Mouse (Mus musculus): ENCODE results near the gene Comt.

The Comt gene

GRCm38 (mm10) chr16:18430641-18431212, 4.1 kb upstream of the Comt start:
- no peak for DNase-seq

DNA sequence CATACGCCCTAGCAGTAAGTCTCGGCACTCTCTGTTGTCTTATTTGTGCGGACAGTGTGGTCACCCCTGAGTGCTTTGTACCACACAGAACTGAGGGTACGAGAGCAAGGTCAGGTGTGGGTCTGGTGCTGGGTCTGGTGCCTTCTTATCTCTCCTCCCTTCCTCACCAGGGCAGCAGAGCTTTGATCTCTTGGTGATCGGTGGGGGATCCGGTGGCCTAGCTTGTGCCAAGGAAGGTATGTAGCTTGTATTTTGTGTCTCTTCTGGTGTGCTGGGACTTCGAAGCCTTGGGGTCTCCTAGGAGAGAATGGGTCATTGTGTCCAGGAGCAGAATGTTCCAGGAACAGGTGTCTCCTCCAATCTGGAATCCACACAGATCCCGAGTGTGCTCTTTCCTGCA, 3.0 kb upstream of the Comt start:
- no peak for DNase-seq

DNA sequence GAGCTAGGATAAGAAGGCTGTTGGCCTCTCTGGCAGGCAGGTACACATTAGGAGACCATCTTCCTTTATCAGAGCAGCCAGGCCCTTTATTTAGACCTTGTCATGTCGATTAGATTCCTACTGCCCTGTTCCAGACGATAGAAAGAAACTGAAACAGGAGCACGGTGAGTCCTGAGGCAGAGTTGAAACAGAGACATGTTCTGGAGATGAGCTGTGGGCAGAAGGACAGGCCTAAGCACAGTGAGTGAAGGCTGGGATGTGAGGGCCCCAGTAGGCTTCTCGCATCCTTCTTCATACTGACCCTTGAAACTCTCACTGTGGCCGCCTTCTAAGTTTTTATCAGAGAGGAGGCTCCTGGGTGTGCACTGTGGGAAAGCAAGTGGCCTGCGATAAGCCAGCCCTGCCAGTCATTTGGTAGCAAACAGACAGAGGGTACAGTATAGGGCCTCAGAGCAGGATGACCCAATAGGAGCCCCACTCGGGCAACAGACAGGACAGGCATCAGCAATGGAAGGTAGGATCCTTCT, 1.9 kb upstream of the Comt start:
- DNase-seq = no peak

- DNase-seq = no peak
Observed at GRCm38 (mm10) chr16:18428011-18428515, 1.4 kb upstream of the Comt start.

DNA sequence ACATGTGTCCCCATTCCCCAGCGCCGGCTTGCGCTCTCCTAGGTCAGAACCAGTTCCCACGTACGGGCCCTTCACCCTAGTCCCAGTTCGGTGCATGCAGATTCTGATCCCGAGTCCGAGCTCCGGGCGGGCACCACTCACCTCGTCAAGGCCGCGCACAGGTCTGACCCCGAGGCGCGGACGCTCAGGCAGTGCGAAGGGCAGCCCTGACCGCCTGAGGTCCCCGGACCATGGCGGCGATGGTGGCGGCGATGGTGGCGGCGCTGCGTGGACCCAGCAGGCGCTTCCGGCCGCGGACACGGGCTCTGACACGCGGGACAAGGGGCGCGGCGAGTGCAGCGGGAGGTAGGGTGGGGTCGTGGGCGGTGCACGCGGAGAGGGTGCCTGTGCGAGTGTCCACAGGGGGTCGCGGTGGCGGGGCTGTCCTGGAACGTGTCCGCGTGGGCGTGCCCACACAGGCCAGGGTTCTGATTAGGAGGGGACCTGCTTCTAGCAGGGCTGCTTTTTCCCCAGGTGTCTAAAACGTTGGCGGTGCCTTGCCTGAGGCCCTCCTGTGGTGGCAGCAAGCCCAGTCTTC, 349 bp downstream of the Comt start, which contains the start of gene Txnrd2:
TSS of gene Txnrd2 (plus strand) at position 170 of the 577 bp plus-strand sequence.
- peak; percentile 79 for DNase-seq

DNA sequence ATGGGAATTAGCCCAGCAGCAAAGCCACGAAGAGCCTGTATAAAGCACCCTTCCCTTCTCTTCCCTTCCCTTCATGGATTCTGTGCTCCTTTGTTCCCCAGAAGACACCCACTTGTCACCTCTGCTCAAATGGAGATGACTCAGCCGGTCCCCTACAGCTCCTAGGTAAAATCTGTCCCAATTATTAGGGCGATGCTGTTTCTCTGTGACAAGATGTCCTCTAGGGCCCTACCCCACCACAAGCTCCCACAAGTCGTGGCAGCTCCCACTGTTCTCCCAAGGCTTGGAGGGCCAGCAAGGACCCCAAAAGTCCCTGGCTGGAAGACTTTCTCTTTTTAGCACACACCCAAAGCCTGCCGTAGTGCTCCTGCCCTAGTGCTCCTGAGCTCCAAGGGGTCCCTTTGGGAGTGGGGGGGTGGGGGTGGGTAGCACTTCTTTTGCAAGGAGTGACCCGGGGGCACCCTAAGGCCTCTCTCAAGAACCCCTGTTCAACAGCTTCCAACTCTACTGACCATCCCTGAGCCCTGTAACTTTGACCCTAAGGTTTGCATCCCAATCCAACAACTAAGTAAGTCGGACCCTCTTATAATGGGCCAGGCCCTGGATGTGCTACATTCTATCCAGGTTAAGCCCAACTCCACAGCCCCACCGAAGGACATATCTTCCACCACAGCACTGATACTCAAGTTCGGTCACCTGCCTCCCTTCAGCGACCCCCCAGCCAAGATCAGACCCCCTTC, 1.0 kb downstream of the Comt start:
- DNase-seq = no peak

DNA sequence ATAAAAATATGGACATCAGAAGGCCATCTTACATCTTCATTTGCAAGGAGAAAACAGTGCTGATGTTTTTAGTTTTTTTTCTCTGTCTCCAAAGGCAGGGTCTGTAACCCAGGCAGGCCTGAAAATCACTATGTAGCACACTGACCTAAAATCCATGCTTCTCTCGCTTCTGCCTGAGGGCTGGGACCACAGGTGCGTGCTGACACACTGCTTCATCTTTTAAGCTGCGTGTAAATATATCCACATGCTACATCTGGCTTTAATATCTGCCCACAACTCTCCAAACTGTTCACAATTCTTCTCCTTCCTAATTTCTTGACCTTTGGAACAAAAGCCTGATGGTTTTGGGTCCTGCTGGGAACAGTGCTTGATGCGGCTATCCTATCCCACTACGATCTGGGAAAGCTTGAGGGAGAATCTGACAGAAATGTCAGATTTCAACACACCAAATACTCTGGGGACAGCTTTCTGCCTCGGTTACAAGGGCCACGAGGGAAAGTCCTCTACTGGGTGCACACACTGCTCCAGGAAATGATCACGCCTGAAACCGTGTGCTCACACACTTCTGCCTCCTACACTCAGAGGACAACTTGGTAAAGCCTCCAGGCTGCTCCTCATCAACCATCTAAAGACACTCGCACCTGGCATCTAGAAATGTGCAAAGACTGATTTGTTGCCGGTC, 2.1 kb downstream of the Comt start:
- no peak for DNase-seq

GRCm38 (mm10) chr16:18423915-18424265, 2.8 kb downstream of the Comt start:
- no peak for DNase-seq

DNA sequence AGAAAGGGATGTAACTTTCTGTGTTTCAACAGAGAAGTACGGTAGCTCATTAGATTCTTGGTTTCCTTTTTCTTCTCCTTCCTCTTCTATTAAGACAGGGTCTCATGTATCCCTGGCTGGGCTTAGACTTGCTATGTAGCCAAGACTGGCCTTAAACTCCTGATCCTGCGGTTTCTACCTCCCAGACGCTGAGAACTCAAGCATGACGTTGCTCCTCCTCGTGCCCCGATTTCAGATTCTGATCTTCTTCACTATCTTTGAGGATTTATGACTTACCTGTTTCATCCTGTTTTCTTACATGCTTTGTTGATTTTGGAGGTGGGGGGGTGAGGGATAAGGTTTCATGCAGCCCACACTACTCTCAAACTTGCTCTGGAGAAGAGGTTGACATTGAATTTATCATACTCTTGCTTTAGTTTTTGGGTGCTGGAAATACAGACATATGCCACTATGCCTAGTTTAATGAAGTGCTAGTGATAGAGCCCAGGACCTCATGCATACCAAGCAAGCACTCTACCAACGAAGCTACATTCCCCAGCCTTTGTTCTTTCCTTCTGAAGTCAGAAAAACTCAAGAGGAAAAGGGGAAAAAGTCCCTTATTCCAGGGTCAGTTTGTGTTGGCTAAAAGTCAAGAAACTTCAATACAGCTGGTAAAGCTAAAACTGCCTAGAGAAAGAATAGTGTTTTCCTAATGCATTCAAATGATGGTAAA, 3.3 kb downstream of the Comt start:
- no peak for DNase-seq

- DNase-seq = no peak
Observed at GRCm38 (mm10) chr16:18420571-18420970, 6.1 kb downstream of the Comt start.

DNA sequence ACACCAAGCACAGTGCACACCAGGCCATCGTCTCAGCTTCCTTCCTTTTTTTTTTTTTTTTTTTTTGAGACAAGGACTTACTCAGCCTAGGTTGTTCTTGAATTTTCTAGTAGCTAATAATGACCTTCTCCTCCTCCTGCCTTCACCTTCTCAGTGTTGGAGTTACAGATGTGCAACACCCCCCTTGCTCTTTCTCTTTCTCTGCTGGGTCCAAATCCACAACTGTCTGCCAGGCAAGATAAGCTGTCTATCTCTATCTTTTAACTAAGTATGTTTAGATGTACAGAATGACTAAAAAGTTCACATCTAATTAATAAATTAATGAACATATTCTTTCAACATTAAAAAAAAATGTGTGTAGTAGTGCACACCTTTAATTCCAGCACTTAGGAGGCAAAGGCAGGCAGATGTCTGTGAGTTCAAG, 7.0 kb downstream of the Comt start:
- no peak for DNase-seq

DNA sequence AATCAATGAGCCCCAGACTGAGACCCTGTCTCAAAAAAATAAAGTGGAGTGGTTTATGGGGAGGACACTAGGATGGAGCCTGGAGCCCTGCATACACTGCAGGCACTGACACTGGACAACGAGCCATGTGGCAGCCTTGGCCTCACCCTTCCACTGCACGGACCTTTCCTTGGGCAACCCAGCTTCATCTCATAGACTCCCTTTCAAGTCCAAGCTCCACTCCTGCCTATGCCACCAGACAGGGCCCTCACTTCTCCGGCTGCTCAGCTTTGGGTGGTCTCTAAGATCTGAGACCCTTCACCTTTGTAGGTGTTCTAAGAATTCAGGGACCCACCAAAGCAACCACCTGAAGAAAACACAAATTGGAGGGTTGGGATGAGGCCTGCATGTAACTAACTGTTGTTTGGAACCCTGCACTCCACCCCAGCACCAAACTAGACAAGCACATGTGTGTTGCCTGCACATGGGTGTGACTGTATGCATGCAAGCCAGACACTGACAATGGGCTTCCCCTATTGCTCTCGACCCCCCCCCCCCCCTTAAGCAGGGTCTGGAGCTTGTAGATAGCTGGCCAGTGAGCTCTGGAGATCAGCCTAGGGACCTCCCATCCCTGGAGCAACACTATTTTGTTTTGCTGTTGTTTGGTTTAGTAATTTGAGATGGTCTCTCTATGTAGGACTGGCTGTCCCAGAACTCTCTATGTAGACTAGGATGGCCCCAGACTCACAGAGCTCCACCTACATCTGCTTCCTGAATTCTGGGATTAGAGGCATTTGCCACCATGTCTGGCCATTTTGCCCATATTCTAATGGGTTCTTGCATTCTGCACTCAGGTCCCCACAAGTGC, 7.7 kb downstream of the Comt start:
- DNase-seq = no peak

DNA sequence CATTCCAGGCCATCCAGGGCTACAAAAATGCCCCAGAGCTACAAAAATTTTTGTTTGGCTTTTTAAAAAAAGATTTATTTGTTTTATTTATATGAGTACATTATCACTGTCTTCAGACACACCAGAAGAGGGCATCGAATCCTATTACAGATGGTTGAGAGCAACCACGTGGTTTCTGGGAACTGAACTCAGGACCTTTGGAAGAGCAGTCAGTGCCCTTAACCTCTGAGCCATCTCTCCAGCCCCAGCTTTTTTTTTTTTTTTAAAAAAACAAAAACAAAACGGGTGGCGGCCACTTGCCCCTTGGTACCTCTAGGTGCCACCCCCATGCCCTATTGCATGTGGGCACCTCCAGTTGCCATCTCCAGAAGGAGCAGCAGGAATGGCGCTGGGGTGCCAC, 9.2 kb downstream of the Comt start:
- no peak for DNase-seq

DNA sequence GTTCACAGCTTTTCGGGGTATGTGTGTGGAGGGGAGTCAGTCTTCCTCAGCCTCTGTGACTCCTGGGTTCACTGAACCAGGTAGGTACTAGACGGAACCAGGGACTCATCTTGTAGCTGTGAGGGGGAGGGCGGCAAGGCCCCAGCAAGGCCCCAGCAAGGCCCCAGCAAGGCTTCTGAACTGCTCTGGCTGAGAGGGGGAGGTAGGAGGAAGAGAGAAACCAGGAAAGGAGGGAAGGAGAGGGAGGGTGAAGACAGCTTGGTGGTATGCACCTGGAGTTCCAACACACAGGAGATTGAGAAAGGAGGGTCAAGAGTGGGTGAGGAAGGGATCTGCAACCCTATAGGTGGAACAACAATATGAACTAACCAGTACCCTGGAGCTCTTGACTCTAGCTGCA, 9.8 kb downstream of the Comt start:
- DNase-seq = no peak

DNA sequence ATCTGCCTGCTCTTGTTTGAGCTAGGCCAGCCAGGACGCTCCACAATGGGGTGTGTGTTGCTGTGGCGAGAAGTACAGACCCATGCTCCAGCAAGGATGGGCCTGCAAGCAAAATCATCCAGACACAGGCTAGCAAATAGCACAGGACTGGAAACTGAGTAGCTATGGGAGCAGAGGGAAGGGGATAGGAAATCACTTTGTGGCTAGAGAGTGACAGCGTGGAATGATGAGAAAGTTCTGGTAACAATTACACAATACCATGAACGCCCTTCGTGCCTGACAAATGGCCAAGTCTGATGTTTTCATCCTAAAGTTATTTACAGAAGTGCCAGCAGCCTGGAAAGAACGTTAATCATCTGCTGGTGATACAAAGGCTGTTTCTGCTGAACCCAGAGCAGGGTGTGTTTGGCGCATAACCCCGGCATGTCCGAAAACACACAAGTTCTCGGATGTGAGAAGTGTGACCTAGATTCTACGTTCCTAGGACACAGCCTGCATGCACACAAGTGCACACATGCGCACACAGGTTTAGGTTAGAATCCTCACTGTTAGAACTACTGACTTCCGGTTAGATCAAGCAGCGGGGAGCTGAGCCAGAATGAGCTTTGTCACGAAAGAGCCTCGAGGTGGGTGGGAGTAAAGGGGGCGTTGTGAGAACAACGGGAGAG, 10.4 kb downstream of the Comt start:
- DNase-seq = peak; percentile 51

DNA sequence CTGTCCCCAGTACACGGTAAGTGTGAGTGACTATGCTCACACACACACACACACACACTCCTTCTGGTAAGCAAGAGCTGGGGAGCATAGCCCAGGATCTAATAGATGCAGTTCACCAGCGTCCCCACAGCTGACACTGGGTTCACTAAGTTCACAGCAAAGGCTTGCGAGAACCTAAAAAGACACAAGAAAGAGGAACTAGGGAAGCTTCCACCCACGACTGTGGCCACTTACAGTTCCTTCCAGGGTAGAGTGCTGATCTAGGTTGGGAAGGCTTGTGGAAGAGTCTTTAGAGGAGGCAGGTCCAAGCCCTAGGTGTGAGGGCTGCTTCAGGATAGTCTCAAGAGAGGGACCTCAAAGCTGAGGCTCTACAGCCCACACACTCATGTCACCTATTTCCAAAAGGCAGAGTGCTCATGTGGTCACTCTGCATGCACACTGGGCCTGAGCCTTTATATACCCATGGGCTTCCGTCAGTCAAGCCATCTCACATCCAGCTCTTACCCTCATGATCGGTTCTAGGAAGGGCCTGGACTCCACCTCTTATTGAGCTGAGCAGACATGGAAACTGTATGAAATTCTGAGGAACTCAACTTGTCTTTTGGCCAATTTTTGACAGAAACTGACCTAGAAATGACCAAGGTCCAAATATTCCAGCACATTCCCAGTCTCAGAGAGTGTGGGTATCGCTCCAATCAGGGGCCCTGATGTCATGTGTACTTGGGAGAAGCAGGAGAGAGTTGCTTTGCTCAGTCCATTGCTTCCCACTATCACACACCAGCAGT, 13.4 kb downstream of the Comt start:
- DNase-seq = no peak

GRCm38 (mm10) chr16:18411802-18412476, 14.7 kb downstream of the Comt start:
- peak; percentile 95 for DNase-seq

GRCm38 (mm10) chr16:18411026-18411649, 15.5 kb downstream of the Comt start:
- peak; percentile 81 for DNase-seq

DNA sequence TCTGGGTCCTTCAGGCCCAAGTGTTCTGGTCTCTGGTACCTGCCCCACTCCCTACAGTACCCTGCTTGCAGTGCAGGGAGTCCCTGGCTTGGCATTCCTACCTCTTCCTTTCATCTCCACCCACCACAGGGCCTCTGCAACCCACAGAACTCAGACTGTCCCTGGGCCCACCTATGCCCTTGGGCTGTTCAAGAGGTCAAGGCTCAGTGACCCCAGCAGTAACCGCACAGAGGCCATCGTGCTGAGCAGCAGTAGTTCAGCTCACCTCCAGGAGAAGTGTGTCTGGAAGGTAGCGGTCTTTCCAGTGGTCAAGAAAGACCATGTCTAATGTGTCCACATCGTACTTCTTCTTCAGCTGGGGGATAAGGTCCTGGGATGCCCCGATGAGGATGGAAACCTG, 16.2 kb downstream of the Comt start:
- peak; percentile 17 for DNase-seq
